ENCODE assay signal across 9 mouse cellular contexts in the genomic region with DNA sequence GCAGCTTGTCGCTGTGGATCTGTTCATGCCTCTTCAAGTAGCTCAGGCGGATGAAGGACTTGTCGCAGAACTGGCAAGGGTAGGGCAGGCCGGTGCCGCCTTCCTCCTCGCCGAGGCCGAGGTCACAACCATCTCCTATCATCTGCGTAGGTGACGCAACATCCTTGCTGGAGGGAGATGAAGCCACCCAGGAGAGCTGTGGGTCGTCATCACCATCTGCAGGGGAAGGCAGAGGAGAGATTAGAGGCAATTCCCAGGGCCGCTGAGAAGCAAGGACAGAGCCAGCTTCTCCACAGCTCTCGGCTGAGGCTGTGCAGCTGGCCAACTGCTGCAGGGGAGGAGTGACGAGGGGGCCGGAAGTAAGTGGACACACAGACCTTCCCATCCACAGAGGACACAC.
DNase-seq lines count a peak whose midpoint lies in the region; ATAC-seq and TF ChIP-seq lines count a peak whose summit lies in the region.
"Had no signal": no experiment of that assay in that cellular context is flagged by ENCODE, and none has a peak within 500 bp of the region (broad histone marks: within the 10 kb centered on the region; RNA-seq: fewer than 3 reads in every experiment).

No protein-coding gene starts in this region.

- H3K4me3 ChIP-seq in midbrain, embryonic 10.5 days = 0 out of 2 replicates have a peak overlapping the region, but pooled peaks have one; percentile 38
- H3K4me3 ChIP-seq in midbrain, postnatal 0 days (ENCODE audit: low read depth, low read length) = no peak overlapping the region
- no peak overlapping the region for H3K4me3 ChIP-seq in embryonic facial prominence, embryonic 12.5 days
- H3K4me3 ChIP-seq in limb, embryonic 10.5 days = no peak overlapping the region
- H3K4me3 ChIP-seq: heart, embryonic 15.5 days had no signal

- peaks cover 75% of the 10 kb centered on the region for H3K4me1 ChIP-seq in midbrain, embryonic 10.5 days
- H3K4me1 ChIP-seq in midbrain, postnatal 0 days (ENCODE audit: insufficient read depth, low read length) = peaks cover 5% of the 10 kb centered on the region; the same call in 1 of the 2 replicates
- peaks cover 35% of the 10 kb centered on the region for H3K4me1 ChIP-seq in embryonic facial prominence, embryonic 12.5 days
- H3K4me1 ChIP-seq in limb, embryonic 10.5 days = peaks cover 34% of the 10 kb centered on the region

- H3K27ac ChIP-seq in midbrain, embryonic 10.5 days (replicated peaks) = peak overlapping the region; percentile 93
- no peak overlapping the region for H3K27ac ChIP-seq in midbrain, postnatal 0 days (ENCODE audit: low read depth, low read length)
- H3K27ac ChIP-seq in embryonic facial prominence, embryonic 12.5 days = peak overlapping the region; percentile 73; the same call in 1 of the 2 replicates
- peak overlapping the region; percentile 89 for H3K27ac ChIP-seq in limb, embryonic 10.5 days
- H3K27ac ChIP-seq: heart, embryonic 15.5 days had no signal

- intact Hi-C loops in left cerebral cortex, postnatal 36 days (cut with DNase I) = no loop called here

- no peak overlapping the region for H3K4me2 ChIP-seq in midbrain, postnatal 0 days (ENCODE audit: low read depth, low read length, poor library complexity, severe bottlenecking)
- no peak overlapping the region for H3K4me2 ChIP-seq in embryonic facial prominence, embryonic 12.5 days (replicated peaks)
- H3K4me2 ChIP-seq: heart, embryonic 15.5 days had no signal

- no peak overlapping the region; the same call in 1 of the 2 replicates for H3K9ac ChIP-seq in midbrain, postnatal 0 days (replicated peaks; ENCODE audit: low read length, poor library complexity, severe bottlenecking)
- peak overlapping the region; percentile 13; the same call in 1 of the 2 replicates for H3K9ac ChIP-seq in embryonic facial prominence, embryonic 12.5 days
- H3K9ac ChIP-seq: heart, embryonic 15.5 days had no signal

- no peaks in the 10 kb centered on the region for H3K27me3 ChIP-seq in midbrain, embryonic 10.5 days (ENCODE audit: low read depth, poor library complexity, severe bottlenecking)
- no peaks in the 10 kb centered on the region for H3K27me3 ChIP-seq in midbrain, postnatal 0 days (ENCODE audit: insufficient read depth, low read length)
- H3K27me3 ChIP-seq in embryonic facial prominence, embryonic 12.5 days = no peaks in the 10 kb centered on the region
- no peaks in the 10 kb centered on the region for H3K27me3 ChIP-seq in limb, embryonic 10.5 days (ENCODE audit: low read depth, poor library complexity, severe bottlenecking)

- ATAC-seq in midbrain, postnatal 0 days (ENCODE audit: low FRiP score) = no peak
- no peak for ATAC-seq in embryonic facial prominence, embryonic 12.5 days (ENCODE audit: insufficient number of reproducible peaks, insufficient read depth, low FRiP score, low TSS enrichment)

- no peak for TF ChIP-seq CTCF in midbrain, postnatal 0 days (IDR thresholded peaks at IDR 0.05)

- no peaks in the 10 kb centered on the region for H3K9me3 ChIP-seq in midbrain, embryonic 10.5 days (replicated peaks)
- H3K9me3 ChIP-seq in midbrain, postnatal 0 days (ENCODE audit: low read length) = no peaks in the 10 kb centered on the region
- H3K9me3 ChIP-seq in embryonic facial prominence, embryonic 12.5 days = no peaks in the 10 kb centered on the region
- no peaks in the 10 kb centered on the region for H3K9me3 ChIP-seq in limb, embryonic 10.5 days (replicated peaks)
- H3K9me3 ChIP-seq: heart, embryonic 15.5 days had no signal

- H3K36me3 ChIP-seq in midbrain, embryonic 10.5 days = peaks cover 52% of the 10 kb centered on the region
- H3K36me3 ChIP-seq in midbrain, postnatal 0 days (ENCODE audit: insufficient read depth, low read length) = peaks cover 25% of the 10 kb centered on the region
- peaks cover 46% of the 10 kb centered on the region for H3K36me3 ChIP-seq in embryonic facial prominence, embryonic 12.5 days
- H3K36me3 ChIP-seq in limb, embryonic 10.5 days = peaks cover 54% of the 10 kb centered on the region
- H3K36me3 ChIP-seq: heart, embryonic 15.5 days had no signal

- whole genome bisulfite sequencing in midbrain, embryonic 10.5 days = 71% methylated on average over 15 of the region's 15 CpGs
- WGBS in midbrain, postnatal 0 days = 64% methylated on average over 15 of the region's 15 CpGs
- 69% methylated on average over 15 of the region's 15 CpGs for WGBS in embryonic facial prominence, embryonic 12.5 days
- 89% methylated on average over 15 of the region's 15 CpGs for WGBS in limb, embryonic 10.5 days

- DNase-seq in gastrocnemius, postnatal 10 days = peak; percentile 25
- DNase-seq in gastrocnemius, adult 8-10 months (ENCODE audit: low spot score in 2 of 2) = no peak
- no peak for DNase-seq in midbrain, embryonic 10.5 days (ENCODE audit: low spot score)
- no peak for DNase-seq in midbrain, postnatal 0 days (ENCODE audit: low spot score)
- no peak for DNase-seq in limb, embryonic 10.5 days (ENCODE audit: low spot score)
- DNase-seq in left cerebral cortex, postnatal 36 days (ENCODE audit: low spot score in 2 of 2) = no peak
- DNase-seq in frontal cortex, adult 2 months (ENCODE audit: extremely low spot score in 1 of 2, low spot score in 1 of 2) = no peak
